Mouse (Mus musculus): ENCODE data around the gene Pcmt1. TPM values are rescaled to one million over a fixed set of nuclear protein-coding genes. Genes with fewer than 3 reads are reported as not detected.

Gene Pcmt1
- polyA plus RNA-seq, 1 experiment from 2014 or later: 134 TPM

- H3K36me3 ChIP-seq: peaks cover 23% of the 10 kb centered on the region
- peak overlapping the region; percentile 89 for H3K4me2 ChIP-seq
- H3K4me3 ChIP-seq: peak overlapping the region; percentile 93
- ATAC-seq (ENCODE audit: insufficient number of reproducible peaks, low FRiP score): no peak
- H3K9ac ChIP-seq: peak overlapping the region; percentile 96
- H3K27ac ChIP-seq (ENCODE audit: poor library complexity, severe bottlenecking): no peak overlapping the region
- no peaks in the 10 kb centered on the region for H3K9me3 ChIP-seq (replicated peaks)
- 47% methylated on average over 3 of the region's 3 CpGs for WGBS
- H3K27me3 ChIP-seq (replicated peaks): no peaks in the 10 kb centered on the region
- H3K4me1 ChIP-seq (replicated peaks): peaks cover 41% of the 10 kb centered on the region
Observed at GRCm38 (mm10) chr10:7682249-7682648, 1.3 kb upstream of the Pcmt1 start.

GRCm38 (mm10) chr10:7681343-7682025 lies 548 bp upstream of the Pcmt1 start:
- no peaks in the 10 kb centered on the region for H3K9me3 ChIP-seq (replicated peaks)
- peak; percentile 90 for ATAC-seq (ENCODE audit: insufficient number of reproducible peaks, low FRiP score)
- H3K27ac ChIP-seq (ENCODE audit: poor library complexity, severe bottlenecking): peak overlapping the region; percentile 99
- peaks cover 31% of the 10 kb centered on the region for H3K36me3 ChIP-seq
- H3K9ac ChIP-seq: peak overlapping the region; percentile 96
- H3K4me3 ChIP-seq: peak overlapping the region; percentile 93
- peaks cover 36% of the 10 kb centered on the region for H3K4me1 ChIP-seq (replicated peaks)
- H3K4me2 ChIP-seq: peak overlapping the region; percentile 89
- H3K27me3 ChIP-seq (replicated peaks): no peaks in the 10 kb centered on the region
- under 1% methylated on average over 64 of the region's 64 CpGs for WGBS

DNA sequence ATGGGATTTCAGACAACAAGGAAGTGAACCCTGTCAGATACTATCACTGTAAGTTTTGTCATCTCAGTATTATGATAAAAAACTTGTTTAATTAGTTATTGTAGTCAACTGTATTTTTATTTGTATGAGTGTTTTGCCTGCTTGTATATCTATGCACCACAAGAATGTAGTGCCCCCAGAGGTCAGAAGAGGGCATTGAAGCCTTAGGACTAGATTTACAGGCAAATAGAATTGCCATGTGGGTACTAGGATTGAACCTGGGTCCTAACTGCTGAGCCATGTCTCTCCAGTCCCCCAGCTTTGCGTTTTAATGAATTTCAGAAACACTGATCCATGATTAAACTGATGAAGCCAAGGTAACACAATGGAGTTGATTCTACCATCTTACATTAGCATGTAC lies 7.3 kb downstream of the Pcmt1 start:
- no peak overlapping the region for H3K9ac ChIP-seq
- ATAC-seq (ENCODE audit: insufficient number of reproducible peaks, low FRiP score): no peak
- peaks cover 65% of the 10 kb centered on the region for H3K36me3 ChIP-seq
- 55% methylated on average over 1 of the region's 1 CpGs for WGBS
- H3K4me1 ChIP-seq (replicated peaks): 0 out of 2 replicates have a peak, but pooled peaks cover 5% of the 10 kb centered on the region
- H3K4me3 ChIP-seq: no peak overlapping the region
- no peak overlapping the region for H3K4me2 ChIP-seq
- no peaks in the 10 kb centered on the region for H3K27me3 ChIP-seq (replicated peaks)
- H3K9me3 ChIP-seq (replicated peaks): no peaks in the 10 kb centered on the region
- no peak overlapping the region for H3K27ac ChIP-seq (ENCODE audit: poor library complexity, severe bottlenecking)

- Histone ChIP-seq H3K4me3 (peak within 1 kb of the TSS; percentile 75), H3K27me3 (replicated peaks) (no peaks in the 10 kb centered on the region), H3K9ac (peak within 1 kb of the TSS; percentile 82), H3K27ac (ENCODE audit: poor library complexity, severe bottlenecking) (peak within 1 kb of the TSS; percentile 63; the same call in 1 of the 2 replicates), H3K4me2 (peak within 1 kb of the TSS; percentile 89), H3K36me3 (peaks cover 25% of the 10 kb centered on the region), H3K9me3 (replicated peaks) (no peaks in the 10 kb centered on the region), H3K4me1 (replicated peaks) (peaks cover 14% of the 10 kb centered on the region)
- ATAC-seq (ENCODE audit: insufficient number of reproducible peaks, low FRiP score): peak; percentile 86
- under 1% methylated on average over 24 of the region's 24 CpGs for WGBS
Observed at GRCm38 (mm10) chr10:7667342-7667802, 13.6 kb downstream of the Pcmt1 start, which contains the start of gene Nup43. Nup43 (plus strand) TSS chr10:7667503.

DNA sequence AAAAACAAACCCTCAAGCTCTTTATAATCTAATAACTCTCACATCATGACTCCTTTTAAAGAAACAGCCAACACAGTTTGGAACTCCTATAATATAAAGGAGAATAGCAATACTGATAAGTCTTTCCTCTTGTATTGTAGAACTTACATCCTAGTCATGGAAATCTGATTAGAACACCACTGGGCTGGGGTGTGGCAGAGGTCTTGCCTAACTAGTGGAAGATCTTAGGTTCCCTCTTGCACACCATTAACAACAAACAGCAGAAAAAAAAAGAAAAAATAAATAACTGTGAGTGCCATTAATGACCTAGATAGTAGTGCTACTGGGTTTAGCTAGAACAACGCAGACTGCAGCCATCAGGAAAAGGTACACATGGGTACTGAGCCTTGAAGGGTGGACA lies 16.0 kb downstream of the Pcmt1 start:
- H3K4me2 ChIP-seq: no peak overlapping the region
- H3K9me3 ChIP-seq (replicated peaks): no peaks in the 10 kb centered on the region
- WGBS: 86% methylated on average over 1 of the region's 1 CpGs
- H3K9ac ChIP-seq: no peak overlapping the region
- H3K36me3 ChIP-seq: peaks cover 6% of the 10 kb centered on the region
- H3K27me3 ChIP-seq (replicated peaks): no peaks in the 10 kb centered on the region
- H3K4me3 ChIP-seq: no peak overlapping the region
- ATAC-seq (ENCODE audit: insufficient number of reproducible peaks, low FRiP score): no peak
- H3K4me1 ChIP-seq (replicated peaks): peaks cover 14% of the 10 kb centered on the region
- no peak overlapping the region for H3K27ac ChIP-seq (ENCODE audit: poor library complexity, severe bottlenecking)

- no peaks in the 10 kb centered on the region for H3K27me3 ChIP-seq (replicated peaks)
- H3K9me3 ChIP-seq (replicated peaks): no peaks in the 10 kb centered on the region
- peak overlapping the region; percentile 86 for H3K4me2 ChIP-seq
- 49% methylated on average over 6 of the region's 6 CpGs for WGBS
- H3K4me3 ChIP-seq: peak overlapping the region; percentile 72
- H3K36me3 ChIP-seq: no peaks in the 10 kb centered on the region
- H3K9ac ChIP-seq: peak overlapping the region; percentile 86
- no peak for ATAC-seq (ENCODE audit: insufficient number of reproducible peaks, low FRiP score)
- no peak overlapping the region; the same call in 1 of the 2 replicates for H3K27ac ChIP-seq (ENCODE audit: poor library complexity, severe bottlenecking)
- H3K4me1 ChIP-seq (replicated peaks): peaks cover 14% of the 10 kb centered on the region
Observed at GRCm38 (mm10) chr10:7664027-7664526, 16.9 kb downstream of the Pcmt1 start.

GRCm38 (mm10) chr10:7663159-7664026 lies 17.5 kb downstream of the Pcmt1 start:
- ATAC-seq (ENCODE audit: insufficient number of reproducible peaks, low FRiP score): peak; percentile 94
- Histone ChIP-seq H3K27me3 (replicated peaks) (no peaks in the 10 kb centered on the region), H3K4me1 (replicated peaks) (peaks cover 13% of the 10 kb centered on the region), H3K9ac (peak overlapping the region; percentile 86), H3K4me3 (peak overlapping the region; percentile 72), H3K4me2 (peak overlapping the region; percentile 86), H3K36me3 (no peaks in the 10 kb centered on the region), H3K9me3 (replicated peaks) (no peaks in the 10 kb centered on the region), H3K27ac (ENCODE audit: poor library complexity, severe bottlenecking) (peak overlapping the region; percentile 91)
- WGBS: under 1% methylated on average over 64 of the region's 64 CpGs

DNA sequence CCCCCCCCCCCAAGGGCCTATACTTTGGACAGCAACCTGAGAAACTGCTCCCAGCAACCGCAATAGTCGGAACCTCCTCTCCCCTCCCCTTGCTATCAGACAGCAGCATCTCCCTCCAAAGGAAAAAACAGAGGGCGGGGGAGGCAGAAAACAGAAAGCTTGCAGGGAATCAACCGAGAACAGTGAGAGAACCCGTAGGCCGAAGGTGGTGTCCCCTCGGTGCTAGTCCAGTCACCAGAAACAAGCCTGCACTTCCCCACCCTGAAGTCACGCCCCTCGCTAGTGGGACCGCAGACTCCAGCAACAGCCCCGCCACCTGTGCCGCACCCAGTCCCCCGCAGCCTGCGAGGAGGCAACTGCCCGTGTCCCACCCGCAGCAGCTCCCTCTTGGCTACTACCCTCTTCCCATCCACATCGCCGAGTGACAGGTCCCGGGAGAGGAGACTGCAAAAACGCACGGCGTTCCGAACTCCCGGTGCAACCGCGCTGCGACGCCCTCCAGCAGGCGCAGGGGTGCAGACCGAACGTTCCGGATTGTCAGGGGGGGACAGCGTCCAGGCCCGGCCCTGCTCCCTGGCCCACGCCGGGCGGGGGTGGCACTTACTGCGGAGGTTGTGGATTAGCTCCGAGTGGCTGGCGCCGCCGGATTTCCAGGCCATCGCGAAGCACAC lies 18.3 kb downstream of the Pcmt1 start:
- Histone ChIP-seq H3K4me1 (replicated peaks) (peaks cover 6% of the 10 kb centered on the region), H3K4me3 (peak overlapping the region; percentile 72), H3K9me3 (replicated peaks) (no peaks in the 10 kb centered on the region), H3K4me2 (peak overlapping the region; percentile 86), H3K27ac (ENCODE audit: poor library complexity, severe bottlenecking) (peak overlapping the region; percentile 91), H3K36me3 (no peaks in the 10 kb centered on the region), H3K27me3 (replicated peaks) (no peaks in the 10 kb centered on the region), H3K9ac (peak overlapping the region; percentile 86)
- under 1% methylated on average over 44 of the region's 44 CpGs for WGBS
- ATAC-seq (ENCODE audit: insufficient number of reproducible peaks, low FRiP score): peak; percentile 81

DNA sequence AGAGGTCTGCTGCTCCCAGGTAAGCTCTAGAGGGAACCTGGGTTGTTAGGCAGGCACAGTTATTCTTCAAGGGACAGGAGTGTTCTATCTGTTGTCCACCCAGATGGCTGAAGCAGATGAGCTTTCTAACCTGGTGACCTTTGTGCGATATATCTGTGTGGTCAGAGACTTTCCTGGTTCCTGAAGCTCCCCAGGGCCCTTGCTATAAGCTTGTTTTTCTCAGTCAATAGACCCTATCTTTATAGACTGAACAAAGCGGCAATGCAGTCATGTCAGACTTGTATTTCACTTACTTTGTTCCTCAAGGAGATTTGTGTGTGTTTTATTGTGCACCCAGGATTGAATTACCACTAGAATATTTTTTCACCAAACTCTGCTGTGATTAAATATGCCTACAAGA lies 29.9 kb downstream of the Pcmt1 start:
- H3K4me3 ChIP-seq: no peak overlapping the region
- H3K4me2 ChIP-seq: no peak overlapping the region
- WGBS: 92% methylated on average over 2 of the region's 2 CpGs
- H3K36me3 ChIP-seq: peaks cover 28% of the 10 kb centered on the region
- ATAC-seq (ENCODE audit: insufficient number of reproducible peaks, low FRiP score): no peak
- H3K9me3 ChIP-seq (replicated peaks): no peaks in the 10 kb centered on the region
- no peak overlapping the region for H3K27ac ChIP-seq (ENCODE audit: poor library complexity, severe bottlenecking)
- H3K4me1 ChIP-seq (replicated peaks): peaks cover 11% of the 10 kb centered on the region
- no peak overlapping the region for H3K9ac ChIP-seq
- no peaks in the 10 kb centered on the region for H3K27me3 ChIP-seq (replicated peaks)

GRCm38 (mm10) chr10:7649059-7649458 lies 31.9 kb downstream of the Pcmt1 start:
- ATAC-seq (ENCODE audit: insufficient number of reproducible peaks, low FRiP score): no peak
- H3K4me3 ChIP-seq: no peak overlapping the region
- H3K4me2 ChIP-seq: no peak overlapping the region
- H3K9me3 ChIP-seq (replicated peaks): no peaks in the 10 kb centered on the region
- no peak overlapping the region for H3K9ac ChIP-seq
- H3K27ac ChIP-seq (ENCODE audit: poor library complexity, severe bottlenecking): peak overlapping the region; percentile 60; the same call in 1 of the 2 replicates
- peaks cover 43% of the 10 kb centered on the region for H3K36me3 ChIP-seq
- 61% methylated on average over 4 of the region's 4 CpGs for WGBS
- peaks cover 9% of the 10 kb centered on the region for H3K4me1 ChIP-seq (replicated peaks)
- no peaks in the 10 kb centered on the region for H3K27me3 ChIP-seq (replicated peaks)

All from heart, embryonic 12.5 days (tissue).